8 mouse cellular contexts compared by ENCODE assay signal in the genomic region with DNA sequence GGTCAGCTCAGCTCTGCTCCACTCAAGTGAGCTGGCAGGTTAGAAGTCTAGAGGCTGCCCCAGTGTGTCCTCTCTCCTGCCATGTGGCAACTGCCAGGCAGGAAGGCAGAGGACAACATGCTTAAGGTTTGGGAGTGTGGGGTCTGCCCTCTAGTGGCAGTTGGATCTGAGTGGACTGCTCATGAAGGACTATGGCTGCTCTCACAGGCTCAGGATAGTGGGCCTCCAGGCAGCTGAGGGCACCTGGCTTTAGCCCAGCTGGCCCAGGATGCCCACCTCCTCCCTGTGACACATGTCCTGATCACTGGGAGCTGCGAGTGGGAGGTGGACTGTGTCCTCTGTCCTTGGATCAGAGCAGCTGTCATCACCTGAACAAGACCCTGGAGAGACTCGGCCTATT. TPM values are rescaled to one million over a fixed set of nuclear protein-coding genes. Genes with fewer than 3 reads are reported as not detected.
DNase-seq lines count a peak whose midpoint lies in the region; ATAC-seq lines count a peak whose summit lies in the region.

No protein-coding gene starts in this region.

- ATAC-seq in hematopoietic stem cell, adult 5-6 weeks (replicated peaks in 1 of 2; ENCODE audit: insufficient read depth in 1 of 2, low FRiP score in 2 of 2, low TSS enrichment in 1 of 2, low read depth in 1 of 2, poor library complexity in 2 of 2, severe bottlenecking in 2 of 2): peak; percentile 33 to 35; a peak in 1 of 4 replicates
- peak; percentile 79 for ATAC-seq in megakaryocyte progenitor cell, adult 5-6 weeks (replicated peaks; ENCODE audit: poor library complexity)

- peak; percentile 96 for DNase-seq in heart, adult 11 months
- DNase-seq in heart, adult 9 months (ENCODE audit: low spot score in 2 of 2): no peak
- DNase-seq in A20 (ENCODE audit: low read depth, low spot score): peak; percentile 50
- peak; percentile 51 for DNase-seq in R1 (ENCODE audit: low read depth, low spot score)
- DNase-seq in layer of hippocampus, adult 9-11 months: no peak
- no peak for DNase-seq in urinary bladder, postnatal 25 days (ENCODE audit: low spot score)

RNA-seq across cellular contexts. Expression of a gene that starts 6.2 kb away (rescaled TPM):
- total RNA-seq in hematopoietic stem cell, adult 5-6 weeks (2017): not detected in 2 replicates
- not detected in 2 replicates for total RNA-seq in megakaryocyte progenitor cell, adult 5-6 weeks (2015)
- total RNA-seq in megakaryocyte progenitor cell, adult 5-6 weeks (2017): not detected in 2 replicates

RNA-seq across cellular contexts. Expression of a gene that starts 7.4 kb away (rescaled TPM):
- 14.9 and 18.7 TPM in 2 replicates for total RNA-seq in hematopoietic stem cell, adult 5-6 weeks (2017)
- 30.3 and 32.1 TPM in 2 replicates for total RNA-seq in megakaryocyte progenitor cell, adult 5-6 weeks (2015)
- 27.1 and 29.3 TPM in 2 replicates for total RNA-seq in megakaryocyte progenitor cell, adult 5-6 weeks (2017)

RNA-seq across cellular contexts. Expression of a gene that starts 18.8 kb away (rescaled TPM):
- 11.2 and 11.8 TPM in 2 replicates for total RNA-seq in hematopoietic stem cell, adult 5-6 weeks (2017)
- 6.0 and 6.3 TPM in 2 replicates for total RNA-seq in megakaryocyte progenitor cell, adult 5-6 weeks (2015)
- 5.7 and 6.7 TPM in 2 replicates for total RNA-seq in megakaryocyte progenitor cell, adult 5-6 weeks (2017)

RNA-seq across cellular contexts. Expression of a gene that starts 33.2 kb away (rescaled TPM):
- 19.4 and 29.0 TPM in 2 replicates for total RNA-seq in hematopoietic stem cell, adult 5-6 weeks (2017)
- 23.8 and 27.4 TPM in 2 replicates for total RNA-seq in megakaryocyte progenitor cell, adult 5-6 weeks (2015)
- 29.9 and 47.0 TPM in 2 replicates for total RNA-seq in megakaryocyte progenitor cell, adult 5-6 weeks (2017)

RNA-seq across cellular contexts. Expression of a gene that starts 46.4 kb away (rescaled TPM):
- 2.1 and 3.3 TPM in 2 replicates for total RNA-seq in hematopoietic stem cell, adult 5-6 weeks (2017)
- 1.8 and 2.3 TPM in 2 replicates for total RNA-seq in megakaryocyte progenitor cell, adult 5-6 weeks (2015)
- 1.3 and 2.1 TPM in 2 replicates for total RNA-seq in megakaryocyte progenitor cell, adult 5-6 weeks (2017)

Comparison
In these comparisons a context has a peak if more than half of its experiments do, and no peak if none do; other contexts are left out.
1. DNase-seq: peak in heart, adult 11 months (single experiment), A20 (single experiment) and R1 (single experiment); none in heart, adult 9 months (0 of 2), layer of hippocampus, adult 9-11 months (single experiment) and urinary bladder, postnatal 25 days (single experiment).